Mouse (Mus musculus) embryonic facial prominence, embryonic 12.5 days (tissue): ENCODE data around the gene Dmrtc1a. TPM values are rescaled to one million over a fixed set of nuclear protein-coding genes. Genes with fewer than 3 reads are reported as not detected.
A peak's percentile ranks its signal among the peaks of the same experiment; 100 is the strongest.
"Not testable (repeated sequence)": the region's sequence is repeated elsewhere in the genome, so short reads cannot be mapped to it uniquely, and the experiment has no call there.

Source experiments
- ATAC-seq: fragments of 200-750 bp; cut with Nextera tagmentation; 2 replicates; pipeline ENCODE4 v1.8.0; 2017; ENCODE audit not compliant: insufficient number of reproducible peaks, insufficient read depth, low FRiP score, low TSS enrichment
- H3K27ac ChIP-seq: fragments of 300-500 bp; sonication (generic); 2 replicates; pipeline ENCODE4 v1.5.1; 2016; ENCODE audit warnings: mild to moderate bottlenecking
- H3K27me3 ChIP-seq: fragments of 300-500 bp; sonication (generic); 2 replicates; pipeline ENCODE4 v1.6.1; 2016; ENCODE audit warnings: mild to moderate bottlenecking, moderate library complexity
- H3K36me3 ChIP-seq: fragments of 300-500 bp; sonication (generic); 2 replicates; pipeline ENCODE4 v1.6.1; 2016; ENCODE audit warnings: mild to moderate bottlenecking
- H3K4me1 ChIP-seq: fragments of 300-500 bp; sonication (generic); 2 replicates; pipeline ENCODE4 v1.6.1; 2016
- H3K4me2 ChIP-seq: fragments of 300-500 bp; sonication (generic); replicated peaks from 2 replicates; pipeline ENCODE4 v1.6.1; 2016; ENCODE audit warnings: mild to moderate bottlenecking, moderate library complexity
- H3K4me3 ChIP-seq: fragments of 300-500 bp; sonication (generic); 2 replicates; pipeline ENCODE4 v1.5.1; 2016; ENCODE audit warnings: mild to moderate bottlenecking
- H3K9ac ChIP-seq: fragments of 300-500 bp; sonication (generic); 2 replicates; pipeline ENCODE4 v1.6.1; 2016; ENCODE audit warnings: mild to moderate bottlenecking, moderate library complexity
- H3K9me3 ChIP-seq: fragments of 300-500 bp; sonication (generic); 2 replicates; pipeline ENCODE4 v1.6.1; 2016; ENCODE audit warnings: mild to moderate bottlenecking, moderate library complexity
- WGBS: fragments of 180-500 bp; shearing (Covaris S2); methylation state at CpG from one replicate; pipeline ENCODE4 v1.1.7; 2016; 5-methylcytosine and 5-hydroxymethylcytosine counted together
- polyA plus RNA-seq: library from polyadenylated mRNA; unstranded; fragments of >200 nt; fragmentation: Nextera tagmentation; extraction: Ambion mirVana; gene quantifications from 2 replicates; pipeline ENCODE4 v1.2.1, GENCODE M21; 2016

The Dmrtc1a gene
- 0.90 and 0.96 TPM in 2 replicates for polyA plus RNA-seq

GRCm38 (mm10) chrX:102908587-102908986 lies at the start of gene Dmrtc1a, which contains the start of gene 1700011M02Rik:
Gene Dmrtc1a, minus strand, starts transcription at chrX:102908687.
Gene 1700011M02Rik, plus strand, starts transcription at chrX:102908905.
- not testable (repeated sequence) for H3K4me2 ChIP-seq, ATAC-seq, H3K36me3 ChIP-seq, H3K27ac ChIP-seq, H3K4me3 ChIP-seq, H3K9me3 ChIP-seq, H3K27me3 ChIP-seq, H3K9ac ChIP-seq, H3K4me1 ChIP-seq
- 81% methylated on average over 7 of the region's 9 CpGs for WGBS

GRCm38 (mm10) chrX:102950136-102950535 lies 41.6 kb upstream of the Dmrtc1a start:
- H3K9me3 ChIP-seq, H3K27ac ChIP-seq, H3K4me3 ChIP-seq, H3K9ac ChIP-seq, H3K4me1 ChIP-seq, H3K4me2 ChIP-seq, H3K27me3 ChIP-seq, H3K36me3 ChIP-seq, ATAC-seq: not testable (repeated sequence)
- WGBS: 86% methylated on average over 11 of the region's 11 CpGs

- Histone ChIP-seq H3K36me3 (no peaks in the 10 kb centered on the region), H3K9me3 (no peaks in the 10 kb centered on the region), H3K4me2 (no peak overlapping the region), H3K4me3 (no peak overlapping the region), H3K27me3 (peaks cover 21% of the 10 kb centered on the region), H3K27ac (no peak overlapping the region), H3K9ac (no peak overlapping the region), H3K4me1 (no peaks in the 10 kb centered on the region)
- ATAC-seq: no peak
- WGBS: 73% methylated on average over 5 of the region's 5 CpGs
Measured at GRCm38 (mm10) chrX:102936743-102937142, 28.3 kb upstream of the Dmrtc1a start.

- Histone ChIP-seq H3K4me2 (peak overlapping the region; percentile 63), H3K9ac (no peak overlapping the region), H3K4me3 (peak overlapping the region; percentile 53), H3K9me3 (no peaks in the 10 kb centered on the region), H3K27me3 (peaks cover 21% of the 10 kb centered on the region), H3K36me3 (no peaks in the 10 kb centered on the region), H3K27ac (no peak overlapping the region), H3K4me1 (no peaks in the 10 kb centered on the region)
- ATAC-seq: no peak
- 51% methylated on average over 8 of the region's 8 CpGs for WGBS
Measured at GRCm38 (mm10) chrX:102934395-102934764, 25.9 kb upstream of the Dmrtc1a start.

GRCm38 (mm10) chrX:102933571-102934394 lies 25.3 kb upstream of the Dmrtc1a start:
- peaks cover 21% of the 10 kb centered on the region for H3K27me3 ChIP-seq
- no peaks in the 10 kb centered on the region for H3K4me1 ChIP-seq
- no peaks in the 10 kb centered on the region for H3K9me3 ChIP-seq
- no peaks in the 10 kb centered on the region for H3K36me3 ChIP-seq
- ATAC-seq: no peak
- no peak overlapping the region for H3K27ac ChIP-seq
- H3K4me2 ChIP-seq: peak overlapping the region; percentile 63
- peak overlapping the region; percentile 55 for H3K9ac ChIP-seq
- 36% methylated on average over 59 of the region's 68 CpGs for WGBS
- H3K4me3 ChIP-seq: peak overlapping the region; percentile 53

GRCm38 (mm10) chrX:102932992-102933570 lies 24.6 kb upstream of the Dmrtc1a start:
- peak overlapping the region; percentile 63 for H3K4me2 ChIP-seq
- H3K4me1 ChIP-seq: no peaks in the 10 kb centered on the region
- ATAC-seq: no peak
- H3K9ac ChIP-seq: peak overlapping the region; percentile 55
- no peaks in the 10 kb centered on the region for H3K9me3 ChIP-seq
- H3K4me3 ChIP-seq: peak overlapping the region; percentile 53
- peaks cover 24% of the 10 kb centered on the region for H3K27me3 ChIP-seq
- WGBS: 48% methylated on average over 12 of the region's 12 CpGs
- no peak overlapping the region for H3K27ac ChIP-seq
- no peaks in the 10 kb centered on the region for H3K36me3 ChIP-seq

- not testable (repeated sequence) for H3K36me3 ChIP-seq, H3K4me3 ChIP-seq, H3K4me2 ChIP-seq, H3K9ac ChIP-seq, H3K27me3 ChIP-seq, H3K9me3 ChIP-seq, H3K27ac ChIP-seq, ATAC-seq, H3K4me1 ChIP-seq
- 95% methylated on average over 6 of the region's 6 CpGs for WGBS
Measured at GRCm38 (mm10) chrX:102928072-102928471, 19.6 kb upstream of the Dmrtc1a start, which contains the start of gene 1700018G05Rik. Gene 1700018G05Rik, plus strand, starts transcription at chrX:102928372.

- not testable (repeated sequence) for H3K4me3 ChIP-seq, H3K4me2 ChIP-seq, H3K27me3 ChIP-seq, H3K36me3 ChIP-seq, H3K4me1 ChIP-seq, H3K9me3 ChIP-seq, ATAC-seq, H3K27ac ChIP-seq, H3K9ac ChIP-seq
- WGBS: 35% methylated on average over 4 of the region's 4 CpGs
Measured at GRCm38 (mm10) chrX:102926707-102927106, 18.2 kb upstream of the Dmrtc1a start.

- not testable (repeated sequence) for H3K4me1 ChIP-seq, H3K9me3 ChIP-seq, H3K27me3 ChIP-seq, H3K9ac ChIP-seq, H3K36me3 ChIP-seq, H3K27ac ChIP-seq, H3K4me2 ChIP-seq, H3K4me3 ChIP-seq, ATAC-seq
- WGBS: 65% methylated on average over 1 of the region's 1 CpGs
Measured at GRCm38 (mm10) chrX:102914823-102915222, 6.3 kb upstream of the Dmrtc1a start.

GRCm38 (mm10) chrX:102867871-102868270 lies 40.6 kb downstream of the Dmrtc1a start, which contains the start of gene 1700031F05Rik:
Gene 1700031F05Rik, minus strand, starts transcription at chrX:102867971.
- WGBS: 93% methylated on average over 6 of the region's 6 CpGs
- H3K27me3 ChIP-seq: no peaks in the 10 kb centered on the region
- no peak for ATAC-seq

GRCm38 (mm10) chrX:102854516-102854915 lies 54.0 kb downstream of the Dmrtc1a start, which contains the start of gene Dmrtc1c2:
Gene Dmrtc1c2, minus strand, starts transcription at chrX:102854616.
- not testable (repeated sequence) for ATAC-seq, H3K9me3 ChIP-seq, H3K4me1 ChIP-seq, H3K4me2 ChIP-seq, H3K27me3 ChIP-seq, H3K27ac ChIP-seq, H3K36me3 ChIP-seq, H3K9ac ChIP-seq, H3K4me3 ChIP-seq
- WGBS: no CpG with 5 or more reads among the region's 13 CpGs

More at GRCm38 (mm10) chrX:102867871-102868270, 40.6 kb downstream of the Dmrtc1a start, which contains the start of gene 1700031F05Rik:
- no peak within 1 kb of the TSS for H3K27ac ChIP-seq
- H3K9me3 ChIP-seq: no peaks in the 10 kb centered on the region
- no peaks in the 10 kb centered on the region for H3K4me1 ChIP-seq
- no peaks in the 10 kb centered on the region for H3K36me3 ChIP-seq
- H3K4me3 ChIP-seq: no peak within 1 kb of the TSS
- no peak within 1 kb of the TSS for H3K9ac ChIP-seq
- no peak within 1 kb of the TSS for H3K4me2 ChIP-seq
